Mouse (Mus musculus) midbrain, embryonic 16.5 days (tissue): ENCODE data around the gene Gm13723. TPM values are rescaled to one million over a fixed set of nuclear protein-coding genes. Genes with fewer than 3 reads are reported as not detected.

Source experiments
- ATAC-seq: fragments of 200-750 bp; cut with Nextera tagmentation; 2 replicates; pipeline ENCODE4 v1.8.0; 2017; ENCODE audit warnings: moderate TSS enrichment
- H3K27ac ChIP-seq: fragments of 300-500 bp; sonication (generic); 2 replicates; pipeline ENCODE4 v1.5.1; 2014; ENCODE audit warnings: mild to moderate bottlenecking, low read length, mixed read lengths
- H3K27me3 ChIP-seq: fragments of 300-500 bp; sonication (generic); 2 replicates; pipeline ENCODE4 v1.6.1; 2014; ENCODE audit warnings: low read depth, low read length, mixed read lengths; ENCODE audit not compliant: control insufficient read depth, insufficient read depth
- H3K36me3 ChIP-seq: fragments of 300-500 bp; sonication (generic); 2 replicates; pipeline ENCODE4 v1.6.1; 2014; ENCODE audit warnings: mild to moderate bottlenecking, low read length, moderate library complexity, mixed read lengths; ENCODE audit not compliant: control insufficient read depth, insufficient read depth
- H3K4me1 ChIP-seq: fragments of 300-500 bp; sonication (generic); 2 replicates; pipeline ENCODE4 v1.6.1; 2014; ENCODE audit warnings: mild to moderate bottlenecking, low read length, mixed read lengths; ENCODE audit not compliant: control insufficient read depth, insufficient read depth
- H3K4me2 ChIP-seq: fragments of 300-500 bp; sonication (generic); 2 replicates; pipeline ENCODE4 v1.6.1; 2014; ENCODE audit warnings: mild to moderate bottlenecking, low read length, mixed read lengths
- H3K4me3 ChIP-seq: fragments of 300-500 bp; sonication (generic); 2 replicates; pipeline ENCODE4 v1.5.1; 2014; ENCODE audit warnings: low read depth, mild to moderate bottlenecking, low read length, moderate library complexity, mixed read lengths
- H3K9ac ChIP-seq: fragments of 300-500 bp; sonication (generic); 2 replicates; pipeline ENCODE4 v1.6.1; 2014; ENCODE audit warnings: low read depth, low read length, mixed read lengths
- H3K9me3 ChIP-seq: fragments of 300-500 bp; sonication (generic); replicated peaks from 2 replicates; pipeline ENCODE4 v1.6.1; 2014; ENCODE audit warnings: mild to moderate bottlenecking, low read length, mixed read lengths; ENCODE audit not compliant: control insufficient read depth, poor library complexity, severe bottlenecking
- WGBS: fragments of 180-500 bp; shearing (Covaris S2); extraction: QIAGEN DNeasy Blood & Tissue Kit; methylation state at CpG from one replicate; pipeline ENCODE4 v1.1.7; 2014; 5-methylcytosine and 5-hydroxymethylcytosine counted together
- polyA plus RNA-seq: library from polyadenylated mRNA; unstranded; fragments of >200 nt; fragmentation: Nextera tagmentation; extraction: Ambion mirVana; gene quantifications from 2 replicates; pipeline ENCODE4 v1.2.1, GENCODE M21; 2015

Gm13723 gene
- polyA plus RNA-seq, result not detected in 2 replicates

GRCm38 (mm10) chr2:86874702-86875101 lies at the start of gene Gm13723:
Gene Gm13723 (minus strand): TSS chr2:86874802.
- WGBS, result 61% methylated on average over 1 of the region's 1 CpGs
- Histone ChIP-seq H3K36me3 (no peaks in the 10 kb centered on the region), H3K4me2 (no peak within 1 kb of the TSS), H3K9ac (no peak within 1 kb of the TSS), H3K4me1 (no peaks in the 10 kb centered on the region), H3K4me3 (no peak within 1 kb of the TSS), H3K27me3 (no peaks in the 10 kb centered on the region), H3K27ac (no peak within 1 kb of the TSS), H3K9me3 (0 out of 2 replicates have a peak, but pooled peaks cover 3% of the 10 kb centered on the region)
- no peak for ATAC-seq

GRCm38 (mm10) chr2:86905647-86906046 lies 31.0 kb upstream of the Gm13723 start:
- Histone ChIP-seq H3K4me2 (no peak overlapping the region), H3K9me3 (no peaks in the 10 kb centered on the region), H3K4me1 (no peaks in the 10 kb centered on the region), H3K9ac (no peak overlapping the region), H3K4me3 (no peak overlapping the region), H3K36me3 (no peaks in the 10 kb centered on the region), H3K27me3 (no peaks in the 10 kb centered on the region), H3K27ac (no peak overlapping the region)
- WGBS, result 94% methylated on average over 2 of the region's 2 CpGs
- no peak for ATAC-seq

- 96% methylated on average over 1 of the region's 1 CpGs for WGBS
- no peaks in the 10 kb centered on the region for H3K4me1 ChIP-seq
- H3K27ac ChIP-seq, result no peak within 1 kb of the TSS
- no peaks in the 10 kb centered on the region for H3K9me3 ChIP-seq
- no peaks in the 10 kb centered on the region for H3K27me3 ChIP-seq
- no peak within 1 kb of the TSS for H3K9ac ChIP-seq
- no peak within 1 kb of the TSS for H3K4me2 ChIP-seq
- no peak for ATAC-seq
- no peaks in the 10 kb centered on the region for H3K36me3 ChIP-seq
- H3K4me3 ChIP-seq, result no peak within 1 kb of the TSS
Measured at GRCm38 (mm10) chr2:86892116-86892515, 17.5 kb upstream of the Gm13723 start, which contains the start of gene Olfr1097. Gene Olfr1097 (minus strand): TSS chr2:86892216.

GRCm38 (mm10) chr2:86851596-86851995 lies 23.0 kb downstream of the Gm13723 start, which contains the start of gene Olfr1095:
Gene Olfr1095 (minus strand): TSS chr2:86851696.
- WGBS, result 93% methylated on average over 3 of the region's 3 CpGs
- no peak within 1 kb of the TSS for H3K9ac ChIP-seq
- H3K27ac ChIP-seq, result no peak within 1 kb of the TSS
- H3K4me1 ChIP-seq, result no peaks in the 10 kb centered on the region
- no peak within 1 kb of the TSS for H3K4me3 ChIP-seq
- H3K4me2 ChIP-seq, result no peak within 1 kb of the TSS
- H3K36me3 ChIP-seq, result no peaks in the 10 kb centered on the region
- no peak for ATAC-seq
- no peaks in the 10 kb centered on the region for H3K9me3 ChIP-seq
- no peaks in the 10 kb centered on the region for H3K27me3 ChIP-seq

GRCm38 (mm10) chr2:86824363-86824762 lies 50.2 kb downstream of the Gm13723 start, which contains the start of gene Olfr1094:
Gene Olfr1094 (plus strand): TSS chr2:86824663.
- Histone ChIP-seq H3K4me3 (no peak within 1 kb of the TSS), H3K27me3 (no peaks in the 10 kb centered on the region), H3K4me1 (no peaks in the 10 kb centered on the region), H3K27ac (no peak within 1 kb of the TSS), H3K4me2 (no peak within 1 kb of the TSS), H3K9ac (no peak within 1 kb of the TSS), H3K9me3 (no peaks in the 10 kb centered on the region), H3K36me3 (no peaks in the 10 kb centered on the region)
- ATAC-seq, result no peak

Other genes with a start within 250 kb of the Gm13723 start
- not detected in 2 replicates for gene Olfr1084, start 235.1 kb downstream of the Gm13723 start, polyA plus RNA-seq
- gene Olfr1085, start 212.8 kb downstream of the Gm13723 start, polyA plus RNA-seq, result not detected in 2 replicates
- not detected in 2 replicates for gene Olfr1086, start 194.7 kb downstream of the Gm13723 start, polyA plus RNA-seq
- gene Olfr1087, start 176.4 kb downstream of the Gm13723 start, polyA plus RNA-seq, result not detected in 2 replicates
- not detected in 2 replicates for gene Olfr1089, start 141.1 kb downstream of the Gm13723 start, polyA plus RNA-seq
- not detected in 2 replicates for gene Olfr1090, start 115.8 kb downstream of the Gm13723 start, polyA plus RNA-seq
- gene Olfr1093, start 92.3 kb downstream of the Gm13723 start, polyA plus RNA-seq, result not detected in 2 replicates
- gene Olfr141, start 64.8 kb downstream of the Gm13723 start, polyA plus RNA-seq, result not detected in 2 replicates
- gene Olfr1094, start 50.1 kb downstream of the Gm13723 start, polyA plus RNA-seq, result not detected in 2 replicates
- gene Olfr1095, start 23.1 kb downstream of the Gm13723 start, polyA plus RNA-seq, result not detected in 2 replicates
- gene Olfr1097, start 17.4 kb upstream of the Gm13723 start, polyA plus RNA-seq, result not detected in 2 replicates
- gene Olfr1098, start 49.7 kb upstream of the Gm13723 start, polyA plus RNA-seq, result not detected in 2 replicates
- gene Olfr1099, start 85.9 kb upstream of the Gm13723 start, polyA plus RNA-seq, result not detected in 2 replicates
- not detected in 2 replicates for gene Olfr1100, start 105.2 kb upstream of the Gm13723 start, polyA plus RNA-seq
- not detected in 2 replicates for gene Olfr1101, start 116.4 kb upstream of the Gm13723 start, polyA plus RNA-seq
- not detected in 2 replicates for gene Olfr1102, start 123.6 kb upstream of the Gm13723 start, polyA plus RNA-seq
- not detected in 2 replicates for gene Olfr1104, start 152.3 kb upstream of the Gm13723 start, polyA plus RNA-seq
- not detected in 2 replicates for gene Olfr1105, start 161.7 kb upstream of the Gm13723 start, polyA plus RNA-seq
- gene Olfr1106, start 177.5 kb upstream of the Gm13723 start, polyA plus RNA-seq, result not detected in 2 replicates
- gene Olfr1107, start 201.0 kb upstream of the Gm13723 start, polyA plus RNA-seq, result not detected in 2 replicates
- gene Olfr1109, start 221.2 kb upstream of the Gm13723 start, polyA plus RNA-seq, result not detected in 2 replicates
- not detected in 2 replicates for gene Olfr259, start 239.8 kb upstream of the Gm13723 start, polyA plus RNA-seq